Mouse (Mus musculus) layer of hippocampus, adult 18-20 months (tissue): ENCODE data around the gene Tmem116. TPM values are rescaled to one million over a fixed set of nuclear protein-coding genes. Genes with fewer than 3 reads are reported as not detected.
"Not testable (repeated sequence)": the region's sequence is repeated elsewhere in the genome, so short reads cannot be mapped to it uniquely, and the experiment has no call there.

ENCODE experiments used
- DNase-seq, 2 experiments: peaks; one replicate each; pipeline ENCODE4 v3.0.0; 2022; ENCODE audit warnings: low spot score in 2 of 2
- total RNA-seq, 2 experiments: library from RNA; stranded (reverse); gene quantifications; 2 replicates each; pipeline ENCODE4 v1.2.3; 2021

The Tmem116 gene
- total RNA-seq, 2 experiments from 2014 or later: 8.4 to 8.9 TPM

- DNase-seq: no peak
Measured at GRCm38 (mm10) chr5:121462171-121462502, 10.4 kb downstream of the Tmem116 start.

- no peak for DNase-seq
Measured at GRCm38 (mm10) chr5:121462967-121463366, 11.3 kb downstream of the Tmem116 start.

DNA sequence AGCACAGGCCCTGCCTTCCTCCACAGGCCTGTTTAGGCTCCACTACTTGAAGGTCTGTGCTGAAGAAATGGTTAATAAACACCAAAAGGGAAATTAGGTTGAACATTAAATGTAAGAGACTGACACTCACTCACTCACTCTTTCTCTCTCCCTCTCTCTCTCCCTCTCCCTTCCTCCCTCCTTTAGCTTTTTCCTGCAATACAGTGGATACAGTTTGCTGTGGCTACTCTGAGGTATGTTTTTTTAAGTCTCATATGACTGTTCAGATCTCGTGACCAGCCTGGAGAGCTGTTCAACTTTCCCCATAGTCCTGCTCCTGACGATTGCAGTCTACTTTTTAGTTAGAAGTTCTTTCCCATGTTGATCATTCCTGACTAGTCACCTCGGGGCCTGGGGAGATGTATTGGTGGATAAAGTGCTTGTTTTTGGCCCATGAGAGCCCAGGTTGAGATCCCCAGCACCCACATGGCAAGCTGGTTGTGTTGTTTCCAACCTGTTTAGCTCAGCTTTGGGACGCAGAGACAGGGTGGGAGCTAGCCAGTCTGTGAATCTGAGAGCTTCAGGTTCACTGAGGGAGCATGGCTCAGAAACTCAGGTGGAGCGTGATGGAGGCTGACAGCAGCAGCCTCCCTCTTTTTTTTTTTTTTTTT lies 12.0 kb downstream of the Tmem116 start:
- no peak for DNase-seq

- no peak for DNase-seq
Measured at GRCm38 (mm10) chr5:121469566-121469965, 17.9 kb downstream of the Tmem116 start.

DNA sequence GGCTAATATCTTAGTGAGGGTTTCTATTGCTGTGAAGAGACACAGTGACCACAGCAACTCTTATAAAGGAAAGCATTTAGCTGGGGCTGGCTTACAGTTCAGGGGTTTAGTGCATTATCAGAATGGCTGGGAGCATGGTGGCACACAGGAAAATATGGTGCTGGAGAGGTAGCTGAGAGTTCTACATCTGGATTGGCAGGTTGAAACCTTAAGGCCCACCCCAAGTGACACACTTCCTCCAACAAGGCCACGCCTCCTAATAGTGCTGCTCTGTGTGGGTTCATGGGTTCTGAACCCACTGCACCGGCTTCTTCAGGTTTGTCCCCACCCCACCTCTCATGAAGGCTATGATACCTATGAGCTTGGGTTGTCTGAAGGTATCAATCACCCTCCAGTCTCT lies 20.7 kb downstream of the Tmem116 start:
- DNase-seq: no peak

DNA sequence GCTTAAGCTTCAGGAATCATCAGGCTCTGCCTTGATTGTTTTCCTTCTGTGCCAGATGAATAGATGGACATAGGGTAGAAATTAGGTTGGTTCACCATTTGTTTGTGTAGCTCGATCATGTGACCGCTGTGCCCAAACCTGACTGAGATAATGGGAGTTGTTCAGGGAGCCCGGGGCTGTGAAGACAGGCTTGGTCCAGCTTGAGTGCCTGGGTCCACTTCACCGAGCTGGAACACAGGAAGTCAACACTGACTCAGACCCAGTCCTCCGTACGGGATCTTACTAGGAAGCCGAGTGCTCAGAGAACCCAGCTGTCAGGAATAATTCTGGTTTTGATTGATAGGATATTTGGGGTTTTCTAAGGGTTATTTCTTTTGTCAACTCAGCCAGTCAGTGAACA lies 22.9 kb downstream of the Tmem116 start:
- no peak for DNase-seq

DNA sequence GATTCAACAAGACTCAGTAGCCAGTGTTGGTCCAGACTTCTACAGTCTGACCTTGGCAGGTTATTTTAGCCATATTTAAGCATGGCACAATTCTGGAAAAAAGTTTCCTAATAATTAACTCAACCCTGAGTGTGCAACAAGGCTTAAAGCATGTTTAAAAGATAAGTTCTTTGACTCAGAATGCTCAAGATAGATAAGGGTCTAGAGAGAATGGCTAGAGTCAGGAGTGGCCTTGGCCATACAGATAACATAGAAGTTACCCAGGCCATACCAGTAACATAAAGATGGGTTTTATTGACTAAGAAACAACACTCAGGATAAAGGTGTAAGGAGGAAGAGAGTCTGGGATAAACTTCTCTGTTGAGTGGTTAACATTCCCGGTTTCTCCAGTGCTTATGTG lies 24.3 kb downstream of the Tmem116 start:
- DNase-seq: no peak

DNA sequence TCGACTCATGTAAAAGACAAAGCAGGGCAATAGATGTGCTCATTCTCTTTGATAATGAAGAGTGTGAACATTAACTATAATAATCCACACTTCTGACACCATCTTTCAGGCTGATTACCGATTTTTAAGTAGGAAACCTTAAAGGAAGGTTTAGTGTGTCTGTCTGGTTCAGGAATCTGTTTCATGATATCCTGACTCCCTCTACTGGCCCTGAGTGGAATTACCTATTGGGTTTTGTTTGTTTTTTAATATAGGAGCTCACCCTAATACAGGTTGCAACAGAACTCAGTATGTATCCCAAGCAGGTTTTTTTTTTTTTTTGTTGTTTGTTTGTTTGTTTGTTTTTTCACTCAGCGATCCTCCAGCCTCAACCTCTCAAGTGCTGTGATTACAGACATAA lies 26.0 kb downstream of the Tmem116 start:
- peak in 1 of 2 experiments; percentile 81 for DNase-seq

DNA sequence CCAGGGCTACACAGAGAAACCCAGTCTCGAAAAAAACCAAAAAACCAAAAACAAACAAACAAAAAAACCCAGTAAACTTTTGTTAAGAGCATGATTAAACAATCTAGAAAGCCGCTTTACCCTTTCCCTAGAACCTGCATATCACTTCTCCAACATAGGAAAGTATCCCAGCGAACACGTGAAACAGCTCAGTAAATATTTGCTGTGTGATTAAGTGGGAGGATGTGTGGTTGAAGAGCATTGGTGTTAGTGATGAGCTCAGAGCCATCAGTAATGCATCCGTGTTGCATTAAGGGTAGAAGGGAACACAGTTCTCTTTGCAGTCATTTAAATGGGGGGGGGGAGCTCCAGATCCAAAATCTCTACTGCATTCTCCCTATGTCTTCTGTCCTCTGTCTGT lies 33.1 kb downstream of the Tmem116 start:
- no peak for DNase-seq

GRCm38 (mm10) chr5:121493305-121493704 lies 41.6 kb downstream of the Tmem116 start:
- peak; percentile 38 to 66 for DNase-seq

- no peak for DNase-seq
Measured at GRCm38 (mm10) chr5:121500719-121501118, 49.0 kb downstream of the Tmem116 start.

- DNase-seq: not testable (repeated sequence)
Measured at GRCm38 (mm10) chr5:121501424-121501996, 49.8 kb downstream of the Tmem116 start.

- no peak for DNase-seq
Measured at GRCm38 (mm10) chr5:121503231-121503630, 51.5 kb downstream of the Tmem116 start, which contains the start of gene Adam1b. Adam1b (minus strand) TSS chr5:121503435.

DNA sequence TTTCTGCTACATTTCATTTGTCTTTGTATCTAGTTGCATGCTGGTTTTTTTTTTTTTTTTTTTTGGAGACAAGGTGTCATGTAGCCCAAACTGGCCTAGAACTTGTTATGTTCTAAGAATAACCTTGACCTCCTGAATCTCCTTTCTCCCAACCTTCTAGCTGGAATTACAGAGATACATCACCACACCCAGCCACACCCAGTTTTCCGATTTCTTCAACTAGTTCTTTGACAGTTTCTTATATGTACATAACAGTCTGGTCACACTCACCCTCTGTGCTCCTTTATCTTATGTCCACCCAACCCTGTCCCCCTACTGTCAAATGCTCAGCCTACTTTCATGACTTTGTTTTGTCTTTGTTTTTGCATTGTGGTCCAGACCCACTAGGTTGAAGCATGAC lies 55.2 kb downstream of the Tmem116 start:
- DNase-seq: no peak

GRCm38 (mm10) chr5:121510009-121510408 lies 58.3 kb downstream of the Tmem116 start:
- no peak for DNase-seq

GRCm38 (mm10) chr5:121518983-121519382 lies 67.3 kb downstream of the Tmem116 start:
- DNase-seq: no peak

DNA sequence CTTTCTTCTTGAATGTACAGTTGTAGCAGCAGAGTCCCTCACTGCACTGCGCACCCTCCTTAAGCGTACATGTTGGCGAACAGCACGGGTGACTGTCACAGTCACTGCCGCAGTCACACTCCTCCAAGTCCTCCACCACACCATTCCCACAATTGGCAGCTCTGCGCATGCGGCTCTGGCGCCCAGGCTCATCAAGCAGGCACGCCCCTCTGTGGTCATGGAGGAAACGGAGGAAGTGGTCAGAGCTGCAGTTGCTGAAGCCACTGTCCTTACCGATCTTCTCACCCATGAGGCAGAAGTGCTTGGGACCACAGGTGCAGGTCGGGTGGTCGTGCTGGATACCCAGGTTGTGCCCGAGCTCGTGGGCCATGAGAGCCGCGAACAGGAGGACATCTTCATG lies 68.1 kb downstream of the Tmem116 start:
- DNase-seq: not testable (repeated sequence)

- DNase-seq: no peak
Measured at GRCm38 (mm10) chr5:121525774-121526450, 74.2 kb downstream of the Tmem116 start.

DNA sequence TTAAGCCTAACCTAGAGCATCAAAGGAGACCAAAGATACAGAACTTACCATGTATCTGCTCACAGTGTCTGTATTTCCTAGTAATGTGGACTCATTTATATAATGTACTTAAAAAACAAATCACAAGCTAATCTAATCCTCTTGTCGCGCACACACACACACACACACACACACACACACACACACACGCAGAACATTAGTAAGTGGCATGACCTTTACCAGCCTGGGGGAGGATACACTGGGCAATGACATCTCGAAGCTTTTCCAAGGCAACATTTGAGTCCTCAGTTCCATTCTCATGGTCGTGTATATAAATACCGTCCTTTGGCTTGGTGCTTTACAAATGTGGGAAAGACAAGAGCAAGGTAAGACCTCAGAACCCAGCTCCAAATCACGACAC lies 74.8 kb downstream of the Tmem116 start:
- no peak for DNase-seq

GRCm38 (mm10) chr5:121526961-121527360 lies 75.3 kb downstream of the Tmem116 start:
- DNase-seq: no peak

DNA sequence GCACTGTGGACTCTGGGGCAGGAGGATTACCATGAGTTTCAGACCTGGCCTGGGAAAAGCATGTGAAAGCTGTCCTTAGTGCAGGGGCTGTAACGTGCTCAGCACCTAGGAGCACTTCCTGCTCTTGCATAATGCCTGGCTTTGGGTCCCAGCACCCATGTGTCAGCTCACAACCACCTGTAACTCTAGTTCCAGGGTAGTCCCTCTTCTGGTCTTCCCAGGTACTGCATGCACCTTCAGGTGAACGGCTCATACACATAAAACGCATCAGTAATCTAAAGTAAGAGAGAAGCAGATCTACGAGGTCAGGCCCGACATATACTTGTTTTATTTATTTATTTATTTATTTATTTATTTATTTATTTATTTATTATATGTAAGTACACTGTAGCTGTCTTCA lies 82.8 kb downstream of the Tmem116 start:
- DNase-seq: no peak

DNA sequence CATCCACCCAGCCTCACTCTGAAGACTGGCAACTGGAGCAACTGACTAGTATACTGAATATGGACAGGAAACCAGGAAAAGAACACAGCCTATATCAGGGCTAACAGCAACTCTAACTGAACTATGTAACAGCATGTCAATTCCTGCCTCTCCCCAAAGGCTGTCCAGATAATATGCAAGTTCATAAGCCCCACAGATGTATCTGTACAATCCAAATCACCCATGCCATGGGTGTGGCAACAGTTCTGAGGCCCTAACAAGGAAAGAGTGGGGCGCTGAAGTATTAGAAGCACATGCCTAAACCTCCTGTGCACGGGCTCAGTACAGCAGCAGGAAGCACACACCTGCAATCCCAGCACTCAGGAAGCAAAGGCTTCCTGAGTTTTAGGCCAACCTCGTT lies 83.4 kb downstream of the Tmem116 start:
- DNase-seq: no peak
